Mouse (Mus musculus) small intestine, adult 2 months (tissue): ENCODE measurements around the gene Efhb. TPM values are rescaled to one million over a fixed set of nuclear protein-coding genes. Genes with fewer than 3 reads are reported as not detected.

Experiments used
- H3K27ac ChIP-seq: fragments of 200-500 bp; 2 replicates; pipeline ENCODE4 v1.5.1; 2012; ENCODE audit warnings: low read depth, low read length, control low read depth, inconsistent platforms; ENCODE audit not compliant: insufficient read depth
- H3K27me3 ChIP-seq: fragments of 200-500 bp; 2 replicates; pipeline ENCODE4 v1.6.1; 2012; ENCODE audit warnings: mild to moderate bottlenecking, moderate library complexity, low read length, inconsistent platforms; ENCODE audit not compliant: control insufficient read depth, insufficient read depth
- H3K36me3 ChIP-seq: fragments of 200-500 bp; 2 replicates; pipeline ENCODE4 v1.6.1; 2012; ENCODE audit warnings: mild to moderate bottlenecking, low read length, control low read depth, inconsistent platforms; ENCODE audit not compliant: control insufficient read depth, insufficient read depth
- H3K4me1 ChIP-seq: fragments of 200-500 bp; 2 replicates; pipeline ENCODE4 v1.6.1; 2012; ENCODE audit warnings: low read length, inconsistent platforms, mixed read lengths; ENCODE audit not compliant: control insufficient read depth, insufficient read depth, insufficient read length
- H3K4me3 ChIP-seq: fragments of 200-500 bp; 2 replicates; pipeline ENCODE4 v1.5.1; 2012; ENCODE audit warnings: low read depth, mild to moderate bottlenecking, control low read depth, inconsistent platforms, low read length, moderate library complexity
- CTCF ChIP-seq: fragments of 200-500 bp; IDR thresholded peaks from 2 replicates; pipeline ENCODE4 v1.5.1; 2012; ENCODE audit warnings: low read depth, mild to moderate bottlenecking, control low read depth, inconsistent platforms, low read length, moderate library complexity, mixed read lengths; ENCODE audit not compliant: insufficient replicate concordance, insufficient read length; ENCODE audit errors: extremely low read depth
- POLR2A ChIP-seq: fragments of 200-500 bp; IDR thresholded peaks from 2 replicates; pipeline ENCODE4 v1.6.1; 2012; ENCODE audit warnings: low read depth, mild to moderate bottlenecking, control low read depth, inconsistent platforms, low read length, moderate library complexity
- WGBS: fragments of 180-500 bp; shearing (Covaris S2); methylation state at CpG from one replicate; pipeline ENCODE4 v1.1.7; 2018; 5-methylcytosine and 5-hydroxymethylcytosine counted together
- polyA plus RNA-seq: library from polyadenylated mRNA; depleted of rRNA; stranded (reverse); fragments of >200 nt; gene quantifications from 2 replicates; pipeline ENCODE4 v1.2.3, GENCODE M21; 2012

The Efhb gene
- polyA plus RNA-seq, 1 experiment: 0.08 TPM

DNA sequence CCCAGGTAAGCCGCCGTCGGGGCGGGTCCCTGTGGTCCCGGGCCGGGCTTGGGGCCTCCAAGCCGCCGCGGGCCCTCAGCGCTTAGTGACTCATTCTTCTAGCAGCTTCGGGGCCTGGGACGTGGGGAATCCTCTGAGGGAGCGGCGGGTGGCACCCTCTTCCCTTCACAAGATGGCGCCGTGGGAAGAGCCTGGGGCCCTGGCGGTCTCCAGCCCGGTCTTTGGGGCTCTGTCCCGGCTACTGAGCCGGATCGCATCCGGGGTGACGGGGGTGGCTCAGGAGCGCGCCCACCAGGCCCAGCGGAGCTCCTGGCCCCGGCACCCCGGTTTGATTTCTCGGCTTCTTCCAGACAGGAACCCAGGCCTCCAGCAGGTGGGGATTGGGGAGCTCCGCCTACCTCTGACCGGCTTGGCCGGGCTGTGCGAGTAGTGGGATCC, 16.5 kb upstream of the Efhb start:
- H3K4me3 ChIP-seq: peak overlapping the region; percentile 72
- no peaks in the 10 kb centered on the region for H3K27me3 ChIP-seq
- 1% methylated on average over 33 of the region's 33 CpGs for WGBS
- H3K4me1 ChIP-seq: peaks cover 5% of the 10 kb centered on the region; the same call in 1 of the 2 replicates
- peak overlapping the region; percentile 88 for H3K27ac ChIP-seq
- H3K36me3 ChIP-seq: peaks cover 4% of the 10 kb centered on the region
- TF ChIP-seq POLR2A: no peak
- TF ChIP-seq CTCF: no peak

DNA sequence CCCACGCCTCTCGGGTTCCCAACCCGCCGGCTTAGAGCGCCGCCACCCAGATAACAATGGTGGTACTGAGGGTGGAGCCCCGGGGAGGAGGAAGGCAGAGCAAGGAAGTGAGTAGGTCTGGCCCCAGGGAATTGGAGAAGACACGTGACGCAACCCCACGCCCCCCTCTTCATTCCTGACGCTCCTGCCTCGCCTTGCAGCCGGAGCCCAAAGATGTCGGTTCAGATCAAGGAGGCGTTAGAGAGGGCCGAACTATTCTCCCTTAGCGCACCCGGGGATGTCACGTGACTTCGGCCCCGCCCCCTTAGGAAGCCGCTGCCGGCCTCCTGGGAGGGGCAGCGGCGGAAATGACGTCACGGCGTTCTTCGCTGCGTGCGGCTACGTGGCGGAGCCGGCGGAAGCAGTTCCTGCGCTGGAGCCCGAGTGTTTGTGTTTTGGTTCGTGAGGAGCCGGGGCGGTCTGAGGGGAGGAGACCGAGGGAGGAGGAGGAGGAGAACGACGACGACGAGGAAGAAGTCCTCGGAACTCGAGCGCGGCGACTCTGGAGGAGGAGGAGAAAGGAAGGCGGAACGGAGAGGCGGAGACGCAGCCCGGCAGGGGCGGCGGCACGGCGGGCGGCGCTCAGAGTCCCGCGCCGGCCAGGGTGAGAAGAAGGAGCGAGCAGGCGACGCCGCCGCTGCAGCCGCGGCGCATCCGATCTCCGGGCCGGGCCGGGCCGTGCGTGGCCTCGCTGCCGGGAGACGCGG, 15.9 kb upstream of the Efhb start, which contains the start of gene Rab5a:
Gene Rab5a (plus strand): TSS at position 377 of the 746 bp plus-strand sequence.
- under 1% methylated on average over 82 of the region's 82 CpGs for WGBS

DNA sequence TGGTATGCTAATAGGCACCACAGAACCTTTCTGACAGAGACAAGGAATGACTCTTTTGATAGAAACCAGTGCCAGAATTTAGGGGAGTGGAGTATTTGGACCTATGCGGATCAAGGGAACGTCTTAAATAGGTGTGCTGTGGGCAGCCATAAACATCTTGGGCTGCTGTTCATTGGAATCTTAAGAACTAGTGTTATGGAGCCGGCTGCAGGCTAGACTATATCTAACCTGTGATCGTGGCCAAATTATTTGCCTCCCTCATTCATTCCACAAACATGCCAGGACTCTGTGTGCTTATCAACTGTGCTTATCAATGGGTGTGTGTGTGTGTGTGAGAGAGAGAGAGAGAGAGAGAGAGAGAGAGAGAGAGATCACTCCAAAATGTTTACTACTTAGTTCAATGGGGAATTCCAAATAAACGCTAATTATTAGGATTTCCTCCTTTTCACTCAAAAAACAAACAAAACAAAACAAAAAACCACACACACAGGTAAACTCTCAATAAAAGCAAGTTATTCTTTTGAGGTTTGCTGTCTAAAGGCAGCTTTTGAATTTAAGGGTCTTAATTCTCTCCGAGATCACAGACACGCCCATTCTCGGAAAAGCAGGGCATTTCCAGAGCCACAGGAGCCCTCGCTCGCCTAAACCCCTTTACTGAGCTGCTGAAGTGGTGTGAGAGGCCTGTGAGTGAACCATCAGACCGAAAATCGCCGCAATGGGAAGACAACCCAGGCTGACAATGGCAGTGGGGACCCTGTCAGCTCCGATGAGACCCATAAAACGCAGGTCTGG, 15.1 kb upstream of the Efhb start:
- 5% methylated on average over 15 of the region's 15 CpGs for WGBS
- no peaks in the 10 kb centered on the region for H3K27me3 ChIP-seq
- peak overlapping the region; percentile 99 for H3K27ac ChIP-seq
- H3K4me3 ChIP-seq: peak overlapping the region; percentile 72
- TF ChIP-seq CTCF: peak; percentile 22; the same call in 1 of the 2 replicates
- no peak for TF ChIP-seq POLR2A
- no peaks in the 10 kb centered on the region for H3K36me3 ChIP-seq
- H3K4me1 ChIP-seq: peaks cover 5% of the 10 kb centered on the region; the same call in 1 of the 2 replicates

More for the DNA sequence above, 15.9 kb upstream of the Efhb start, which contains the start of gene Rab5a:
- H3K27ac ChIP-seq: peak within 1 kb of the TSS; percentile 99
- H3K4me3 ChIP-seq: peak within 1 kb of the TSS; percentile 72
- H3K27me3 ChIP-seq: no peaks in the 10 kb centered on the region
- H3K36me3 ChIP-seq: no peaks in the 10 kb centered on the region
- peaks cover 5% of the 10 kb centered on the region; the same call in 1 of the 2 replicates for H3K4me1 ChIP-seq
- TF ChIP-seq CTCF (no peak), POLR2A (peak; percentile 87)

GRCm38 (mm10) chr17:53468697-53469096, 5.6 kb upstream of the Efhb start:
- H3K36me3 ChIP-seq: no peaks in the 10 kb centered on the region
- H3K4me3 ChIP-seq: no peak overlapping the region
- no peaks in the 10 kb centered on the region for H3K4me1 ChIP-seq
- no peak overlapping the region for H3K27ac ChIP-seq
- TF ChIP-seq POLR2A: no peak
- TF ChIP-seq CTCF: no peak
- no peaks in the 10 kb centered on the region for H3K27me3 ChIP-seq

DNA sequence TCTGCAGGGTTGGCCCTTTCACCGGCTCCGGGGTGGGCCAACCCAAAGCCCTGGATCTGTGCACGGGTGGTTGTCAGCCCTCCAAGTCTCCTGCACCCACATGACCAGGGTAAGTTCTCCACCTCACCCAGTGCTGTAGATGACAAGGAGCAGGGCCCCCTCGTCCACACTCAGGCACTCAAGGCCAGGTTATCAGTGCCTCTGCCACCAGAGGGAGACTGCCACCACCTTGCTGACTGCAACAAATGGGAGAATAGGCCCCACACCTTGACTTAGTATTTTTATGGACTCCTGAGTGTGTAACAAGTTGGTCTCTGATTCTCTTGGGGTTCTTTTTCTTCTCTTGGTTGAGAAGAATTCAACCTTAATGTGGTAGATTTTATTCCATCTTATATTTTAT, 2.4 kb upstream of the Efhb start:
- Histone ChIP-seq H3K36me3 (no peaks in the 10 kb centered on the region), H3K4me3 (no peak overlapping the region), H3K27ac (no peak overlapping the region), H3K4me1 (no peaks in the 10 kb centered on the region), H3K27me3 (no peaks in the 10 kb centered on the region)
- 49% methylated on average over 4 of the region's 4 CpGs for WGBS
- no peak for TF ChIP-seq POLR2A
- TF ChIP-seq CTCF: peak; percentile 44; the same call in 1 of the 2 replicates

GRCm38 (mm10) chr17:53463496-53463840, 347 bp upstream of the Efhb start:
- TF ChIP-seq CTCF: no peak
- TF ChIP-seq POLR2A: no peak
- WGBS: 3% methylated on average over 8 of the region's 9 CpGs
- Histone ChIP-seq H3K4me1 (no peaks in the 10 kb centered on the region), H3K36me3 (no peaks in the 10 kb centered on the region), H3K27ac (0 out of 2 replicates have a peak overlapping the region, but pooled peaks have one; percentile 29), H3K27me3 (no peaks in the 10 kb centered on the region), H3K4me3 (peak overlapping the region; percentile 59)

GRCm38 (mm10) chr17:53456742-53457141, 6.4 kb downstream of the Efhb start:
- Histone ChIP-seq H3K27ac (no peak overlapping the region), H3K4me3 (no peak overlapping the region), H3K27me3 (no peaks in the 10 kb centered on the region), H3K36me3 (no peaks in the 10 kb centered on the region), H3K4me1 (no peaks in the 10 kb centered on the region)
- 62% methylated on average over 1 of the region's 1 CpGs for WGBS
- TF ChIP-seq POLR2A (no peak), CTCF (no peak)

DNA sequence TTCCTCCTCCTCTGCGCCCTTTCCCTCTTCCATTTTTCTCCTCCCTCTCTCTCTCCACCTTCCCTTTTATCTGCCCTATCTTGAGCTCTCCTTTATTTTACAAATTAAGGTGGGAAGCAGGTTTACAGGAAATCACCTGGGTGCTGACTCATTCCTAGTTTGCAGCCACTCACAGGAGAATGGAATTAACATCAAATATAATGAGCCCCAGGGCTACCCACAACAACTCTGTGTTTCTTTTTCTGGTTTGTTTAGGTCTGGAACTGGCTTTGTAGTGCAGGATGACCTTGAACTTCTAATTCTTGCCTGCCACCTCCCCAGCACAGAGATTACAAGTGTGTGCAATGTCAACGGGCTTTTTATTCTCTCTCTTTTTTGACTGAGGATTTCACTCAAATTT, 7.0 kb downstream of the Efhb start:
- WGBS: 76% methylated on average over 2 of the region's 2 CpGs
- no peaks in the 10 kb centered on the region for H3K36me3 ChIP-seq
- no peak for TF ChIP-seq POLR2A
- TF ChIP-seq CTCF: no peak
- no peaks in the 10 kb centered on the region for H3K4me1 ChIP-seq
- no peaks in the 10 kb centered on the region for H3K27me3 ChIP-seq
- no peak overlapping the region for H3K27ac ChIP-seq
- H3K4me3 ChIP-seq: no peak overlapping the region
